Mouse (Mus musculus) heart, postnatal 25 days (tissue): ENCODE measurements around the gene Aicda. TPM values are rescaled to one million over a fixed set of nuclear protein-coding genes. Genes with fewer than 3 reads are reported as not detected.
A peak's percentile ranks its signal among the peaks of the same experiment; 100 is the strongest.

Experiments used
- DNase-seq: peaks from one replicate; pipeline ENCODE4 v3.0.0; 2022; ENCODE audit warnings: low spot score
- intact Hi-C: fragments of 180-260 bp; cut with DNase I; formaldehyde crosslinking; loops from one replicate; pipeline ENCODE4 v1.15.1; 2025
- total RNA-seq, 2 experiments: library from RNA; stranded (reverse); gene quantifications; 2 replicates each; pipeline ENCODE4 v1.2.3; 2021

Gene Aicda
- total RNA-seq, 2 experiments from 2014 or later, result not detected

- intact Hi-C loops, result no loop called here
- DNase-seq, result no peak
Observed at GRCm38 (mm10) chr6:122598014-122598413, 44.4 kb downstream of the Aicda start.

- intact Hi-C loops, result no loop called here
- no peak for DNase-seq
Observed at GRCm38 (mm10) chr6:122598436-122598835, 44.8 kb downstream of the Aicda start.

DNA sequence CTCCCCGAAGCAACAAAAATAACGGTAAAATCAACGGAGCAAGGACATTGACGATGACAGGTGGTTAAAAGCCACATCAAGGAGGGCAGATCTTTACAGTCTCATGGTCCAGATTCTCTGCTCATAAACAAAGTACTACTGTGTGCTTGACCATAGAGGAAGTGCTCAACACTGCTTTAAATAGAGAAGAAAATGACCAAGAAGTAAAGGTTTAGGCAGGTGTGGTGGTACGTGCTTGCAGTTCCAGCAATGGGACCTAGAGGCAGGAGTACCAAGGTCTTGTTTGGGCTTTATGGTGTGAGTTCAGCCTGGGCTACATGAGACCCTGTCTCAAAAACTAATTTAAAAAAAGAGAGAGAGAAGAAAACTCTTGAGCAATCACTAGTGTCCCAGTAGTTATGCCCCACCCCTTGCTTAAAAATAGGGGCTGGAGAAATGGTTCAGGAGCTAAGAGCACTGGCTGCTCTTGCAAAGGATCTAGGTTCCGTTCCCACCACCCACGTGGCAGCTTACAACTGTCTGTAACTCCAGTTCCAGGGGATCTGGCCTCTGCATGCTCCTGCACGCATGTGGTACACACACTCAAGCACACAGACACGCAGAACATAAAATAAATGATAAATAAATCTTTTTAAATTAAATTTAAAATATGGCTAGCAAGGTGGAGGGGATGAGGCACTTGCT is 45.6 kb downstream of the Aicda start:
- intact Hi-C loops, result no loop called here
- DNase-seq, result no peak

- DNase-seq, result no peak
- intact Hi-C loops, result no loop called here
Observed at GRCm38 (mm10) chr6:122600066-122600646, 46.6 kb downstream of the Aicda start.

GRCm38 (mm10) chr6:122601031-122601430 is 47.4 kb downstream of the Aicda start:
- no peak for DNase-seq
- intact Hi-C loops, result no loop called here

GRCm38 (mm10) chr6:122601615-122602014 is 48.0 kb downstream of the Aicda start:
- DNase-seq, result no peak
- intact Hi-C loops, result no loop called here

GRCm38 (mm10) chr6:122602242-122602991 is 48.8 kb downstream of the Aicda start, which contains the start of gene Apobec1:
Apobec1 (minus strand) TSS chr6:122602444.
- intact Hi-C loops, result no loop called here
- DNase-seq, result peak; percentile 71

- no peak for DNase-seq
- intact Hi-C loops, result no loop called here
Observed at GRCm38 (mm10) chr6:122602992-122603322, 49.4 kb downstream of the Aicda start.

DNA sequence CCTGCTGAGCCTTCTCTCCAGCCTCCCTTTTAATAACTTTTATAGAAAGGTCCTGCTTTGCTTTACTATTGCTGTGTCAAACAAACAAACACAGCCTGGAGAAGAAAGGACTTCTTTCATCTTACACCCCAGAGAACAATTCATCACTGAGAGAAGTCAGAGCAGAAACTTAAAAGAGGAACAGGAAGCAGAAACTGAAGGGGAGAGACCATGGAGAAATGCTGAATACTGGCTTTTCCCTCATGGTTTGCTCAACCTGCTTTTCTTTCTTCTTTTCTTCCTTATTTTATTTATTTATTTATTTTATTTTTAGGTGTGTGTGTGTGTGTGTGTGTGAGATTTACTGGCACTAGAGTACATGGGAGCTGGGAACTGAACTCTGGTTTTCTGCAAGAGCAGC is 50.7 kb downstream of the Aicda start:
- DNase-seq, result no peak
- intact Hi-C loops, result no loop called here

GRCm38 (mm10) chr6:122605483-122605882 is 51.9 kb downstream of the Aicda start:
- intact Hi-C loops, result no loop called here
- no peak for DNase-seq

DNA sequence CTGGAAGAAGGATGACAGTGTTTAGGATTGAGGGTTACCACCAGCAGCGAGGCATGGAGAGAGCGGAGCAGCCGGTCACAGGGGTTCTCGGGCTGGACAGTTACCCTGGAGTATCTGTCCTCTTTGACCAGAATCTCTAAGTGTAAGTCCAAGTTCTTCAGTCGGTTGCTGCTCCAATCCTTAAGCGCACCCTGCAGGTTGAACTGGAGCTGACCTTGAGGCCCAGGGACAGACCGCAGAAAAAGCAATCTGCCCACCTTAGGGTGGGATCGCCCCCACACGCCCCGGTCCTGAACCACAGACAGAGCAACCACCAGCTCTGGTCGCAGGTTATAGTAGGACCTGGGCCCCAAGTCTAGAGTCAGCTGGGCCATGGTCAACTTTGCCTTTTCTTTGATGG is 53.1 kb downstream of the Aicda start:
- intact Hi-C loops, result no loop called here
- no peak for DNase-seq

DNA sequence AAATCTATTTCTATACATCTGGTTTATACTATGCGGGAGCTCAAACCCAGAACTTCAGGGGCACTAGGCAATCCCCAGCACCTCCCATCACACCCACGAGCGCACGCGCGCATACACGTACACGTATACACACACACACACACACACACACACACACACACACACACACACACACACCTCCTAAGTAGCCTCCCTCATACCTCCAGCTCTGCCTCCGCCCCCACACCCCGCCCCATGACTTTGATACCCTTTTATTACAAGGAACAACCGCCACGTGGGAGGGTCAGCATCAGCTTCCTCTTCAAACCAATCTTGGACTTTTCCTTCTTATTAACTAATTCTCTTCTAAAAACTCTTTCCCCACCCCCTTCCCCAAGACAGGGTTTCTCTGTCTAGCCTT is 54.1 kb downstream of the Aicda start:
- no peak for DNase-seq
- intact Hi-C loops, result no loop called here

DNA sequence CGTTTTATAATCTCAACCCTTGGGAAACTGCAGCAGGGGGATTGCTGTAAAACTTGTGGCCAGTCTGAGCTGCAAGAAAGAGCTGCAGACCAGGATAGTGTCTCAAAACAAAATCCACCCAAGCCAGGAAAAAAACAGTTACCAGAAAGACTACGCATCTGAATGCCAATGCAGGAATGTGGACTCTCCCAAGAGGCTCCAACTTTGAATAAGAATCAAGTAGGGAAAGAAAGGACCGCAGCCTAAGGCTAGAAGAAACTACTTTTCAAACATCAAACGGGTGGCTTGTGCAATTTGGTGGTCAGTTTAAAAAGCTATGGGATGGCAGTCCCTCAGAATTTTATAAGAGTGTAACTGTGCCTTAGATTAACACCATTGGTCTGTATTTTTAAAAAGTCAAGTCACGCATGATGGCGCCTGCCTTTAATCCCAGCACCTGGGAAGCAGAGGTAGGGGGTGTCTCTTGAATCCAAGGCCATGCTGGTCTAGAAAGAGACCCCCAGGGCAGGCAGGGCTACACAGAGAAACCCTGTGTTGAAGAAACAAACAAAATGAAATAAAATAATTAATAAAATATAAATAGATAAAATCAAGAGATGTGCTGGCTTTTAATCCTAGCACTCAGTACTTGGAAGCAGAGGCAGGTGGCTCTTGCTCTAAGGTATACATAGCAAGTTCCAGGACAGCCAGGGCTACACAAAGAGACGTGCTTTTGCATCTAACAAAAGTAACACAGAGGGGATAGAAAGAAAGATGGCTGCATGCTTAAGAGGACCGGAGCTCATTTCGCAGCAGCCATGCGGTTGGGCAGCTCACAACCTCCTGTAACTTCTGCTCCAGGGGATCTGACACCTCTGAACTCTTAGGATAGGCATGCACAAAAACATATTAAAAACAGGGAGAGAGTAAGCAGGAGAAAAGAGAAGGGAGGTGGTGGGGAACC is 55.1 kb downstream of the Aicda start:
- intact Hi-C loops, result no loop called here
- DNase-seq, result no peak

- intact Hi-C loops, result no loop called here
Observed at GRCm38 (mm10) chr6:122609377-122609728, 55.8 kb downstream of the Aicda start.

GRCm38 (mm10) chr6:122609771-122610170 is 56.2 kb downstream of the Aicda start, which contains the start of gene Gdf3:
Gdf3 (minus strand) TSS chr6:122610087.
- intact Hi-C loops, result no loop called here
- DNase-seq, result no peak

More at GRCm38 (mm10) chr6:122609377-122609728, 55.8 kb downstream of the Aicda start:
- DNase-seq, result no peak

- no peak for DNase-seq
- intact Hi-C loops, result no loop called here
Observed at GRCm38 (mm10) chr6:122612426-122612825, 58.8 kb downstream of the Aicda start.
